Mouse (Mus musculus) thymus, adult 2 months (tissue): ENCODE measurements at regions not wholly inside any gene's neighbourhood (a gene's known extent, or its start where the extent isn't known, plus 50 kb on each side); places are given as distances from the start of the nearest gene placed in this dataset.

Source experiments
- CTCF ChIP-seq: fragments of 200-500 bp; IDR thresholded peaks from 2 replicates; pipeline ENCODE4 v1.5.1; 2012; ENCODE audit warnings: mild to moderate bottlenecking, control low read depth, low read length, moderate library complexity, borderline replicate concordance; ENCODE audit not compliant: control insufficient read depth, poor library complexity, insufficient read depth; ENCODE audit errors: extremely low read depth
- POLR2A ChIP-seq: fragments of 200-500 bp; IDR thresholded peaks from 2 replicates; pipeline ENCODE4 v1.6.1; 2012; ENCODE audit warnings: mild to moderate bottlenecking, low read length, control low read depth, moderate library complexity; ENCODE audit not compliant: control insufficient read depth, poor library complexity, insufficient read depth; ENCODE audit errors: extremely low read depth

DNA sequence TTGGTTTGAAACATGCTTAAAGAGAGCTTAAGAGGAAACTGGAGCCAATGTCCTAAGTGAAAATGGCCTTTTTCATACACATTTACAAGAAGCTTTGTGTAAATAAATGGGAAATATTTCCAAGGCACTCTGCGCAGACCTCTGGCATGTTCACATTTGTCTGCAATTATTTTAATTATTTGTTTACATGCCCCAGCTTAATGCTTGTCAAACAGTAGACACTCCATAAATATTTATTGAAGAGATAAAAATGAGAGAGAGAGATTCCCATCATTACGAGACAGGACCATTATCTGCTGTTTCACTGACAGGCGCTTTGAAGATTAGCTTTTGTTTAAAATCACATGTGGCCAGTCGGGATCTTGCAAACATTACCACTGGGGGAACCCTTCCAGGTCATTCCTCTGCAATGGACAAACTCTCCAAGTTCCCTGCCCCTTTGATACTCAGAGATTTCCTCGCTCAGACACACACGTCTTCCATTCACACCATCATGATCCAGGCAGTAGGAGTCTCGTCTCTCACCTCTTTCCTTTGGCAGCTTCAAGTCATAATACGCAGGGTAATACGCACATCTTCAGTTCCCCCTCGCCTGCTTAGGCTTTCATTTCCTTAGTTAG lies 154.3 kb downstream of the Hs3st3b1 start:
- no peak for TF ChIP-seq CTCF
- no peak for TF ChIP-seq POLR2A
